Mouse (Mus musculus) heart, embryonic 12.5 days (tissue): ENCODE measurements at regions not wholly inside any gene's neighbourhood (a gene's known extent, or its start where the extent isn't known, plus 50 kb on each side); places are given as distances from the start of the nearest gene placed in this dataset.

Experiments used
- ATAC-seq: fragments of 200-750 bp; cut with Nextera tagmentation; 2 replicates; pipeline ENCODE4 v1.8.0; 2017; ENCODE audit warnings: moderate TSS enrichment, moderate library complexity; ENCODE audit not compliant: insufficient number of reproducible peaks, low FRiP score
- H3K27ac ChIP-seq: fragments of 300-500 bp; sonication (generic); 2 replicates; pipeline ENCODE4 v1.5.1; 2016; ENCODE audit warnings: mild to moderate bottlenecking, moderate library complexity; ENCODE audit not compliant: poor library complexity, severe bottlenecking
- H3K27me3 ChIP-seq: fragments of 300-500 bp; sonication (generic); replicated peaks from 2 replicates; pipeline ENCODE4 v1.6.1; 2016; ENCODE audit warnings: mild to moderate bottlenecking, moderate library complexity
- H3K36me3 ChIP-seq: fragments of 300-500 bp; sonication (generic); 2 replicates; pipeline ENCODE4 v1.6.1; 2016; ENCODE audit warnings: mild to moderate bottlenecking, moderate library complexity
- H3K4me1 ChIP-seq: fragments of 300-500 bp; sonication (generic); replicated peaks from 2 replicates; pipeline ENCODE4 v1.6.1; 2016; ENCODE audit warnings: mild to moderate bottlenecking
- H3K4me2 ChIP-seq: fragments of 300-500 bp; sonication (generic); 2 replicates; pipeline ENCODE4 v1.6.1; 2016; ENCODE audit warnings: mild to moderate bottlenecking, moderate library complexity
- H3K4me3 ChIP-seq: fragments of 300-500 bp; sonication (generic); 2 replicates; pipeline ENCODE4 v1.5.1; 2016; ENCODE audit warnings: mild to moderate bottlenecking
- H3K9ac ChIP-seq: fragments of 300-500 bp; sonication (generic); 2 replicates; pipeline ENCODE4 v1.6.1; 2016; ENCODE audit warnings: mild to moderate bottlenecking, moderate library complexity
- H3K9me3 ChIP-seq: fragments of 300-500 bp; sonication (generic); replicated peaks from 2 replicates; pipeline ENCODE4 v1.6.1; 2016; ENCODE audit warnings: mild to moderate bottlenecking, moderate library complexity
- WGBS: fragments of 180-500 bp; shearing (Covaris S2); methylation state at CpG from one replicate; pipeline ENCODE4 v1.1.7; 2016; 5-methylcytosine and 5-hydroxymethylcytosine counted together

DNA sequence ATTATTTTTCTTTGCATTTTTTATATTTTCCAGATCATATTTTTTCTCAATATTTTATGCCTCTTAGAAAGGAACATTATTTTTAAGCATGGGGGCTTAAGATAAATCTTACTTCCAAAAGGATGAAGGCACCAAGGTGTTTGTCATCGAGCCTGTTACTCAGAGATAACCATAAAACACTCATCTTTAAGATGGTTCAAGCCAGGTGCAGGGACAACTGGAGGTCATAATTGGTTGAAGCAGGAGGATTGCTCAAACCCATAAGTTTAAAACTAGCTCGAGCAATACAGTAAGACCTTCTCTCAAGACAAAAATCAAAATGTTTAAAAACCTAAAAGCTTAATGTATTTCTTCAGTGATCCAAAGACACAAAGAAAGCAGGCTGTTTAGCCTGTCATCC is 92.6 kb upstream of the Rreb1 start:
- 61% methylated on average over 2 of the region's 2 CpGs for WGBS
- H3K27ac ChIP-seq, result no peak overlapping the region
- no peak for ATAC-seq

DNA sequence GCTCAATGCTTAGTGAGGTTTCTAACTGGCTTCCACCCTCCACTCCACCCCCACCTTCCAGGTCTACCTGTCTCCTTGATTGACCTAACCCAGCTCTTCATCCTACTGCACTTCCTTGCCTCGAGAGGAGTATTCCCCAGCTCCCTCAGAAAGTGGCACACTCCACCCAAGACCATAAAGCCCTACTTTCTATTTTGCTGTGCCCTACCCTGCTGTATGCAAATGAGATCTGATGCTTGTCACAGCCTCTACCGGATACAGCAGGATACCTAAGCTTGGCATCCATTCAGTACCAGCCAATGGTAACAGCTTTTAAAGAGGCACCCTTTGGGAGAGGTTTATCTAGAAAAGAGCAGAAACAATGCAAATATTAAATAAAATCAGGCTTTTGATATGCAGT is 92.1 kb upstream of the Rreb1 start:
- 65% methylated on average over 2 of the region's 2 CpGs for WGBS

More for the DNA sequence above, 92.6 kb upstream of the Rreb1 start:
- Histone ChIP-seq H3K4me1 (peaks cover 6% of the 10 kb centered on the region; the same call in 1 of the 2 replicates), H3K36me3 (no peaks in the 10 kb centered on the region), H3K9ac (no peak overlapping the region), H3K4me3 (no peak overlapping the region), H3K9me3 (0 out of 2 replicates have a peak, but pooled peaks cover 3% of the 10 kb centered on the region), H3K27me3 (no peaks in the 10 kb centered on the region), H3K4me2 (no peak overlapping the region)

DNA sequence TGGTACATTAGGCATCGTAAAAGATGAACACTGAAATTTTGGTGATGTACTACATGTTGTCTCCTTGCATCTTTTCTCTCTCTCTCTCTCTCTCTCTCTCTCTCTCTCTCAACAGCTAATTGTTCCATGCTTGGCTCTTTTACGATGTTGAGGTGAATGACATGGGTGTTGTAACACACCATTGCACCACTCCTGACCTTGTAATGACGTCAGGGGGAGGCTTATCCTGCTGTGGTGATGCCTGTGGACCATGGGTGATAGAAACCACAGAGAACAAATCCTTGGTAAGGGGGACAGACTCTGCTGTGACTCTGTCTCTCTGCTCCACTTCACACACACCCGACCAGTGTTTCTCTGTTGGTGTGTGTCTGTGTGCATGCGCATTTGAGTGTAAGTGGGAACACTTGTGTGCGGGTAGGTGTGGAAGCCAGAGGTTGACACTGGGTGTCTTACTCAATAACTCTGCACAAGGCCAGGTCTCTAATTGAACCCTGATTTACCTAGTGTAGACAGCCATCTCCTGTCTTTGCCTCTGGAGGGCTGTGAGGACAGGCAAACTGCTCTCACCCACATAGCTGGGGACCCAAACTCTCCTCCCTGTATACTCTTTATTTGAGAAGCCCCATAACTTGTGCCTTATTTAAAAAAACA is 88.9 kb upstream of the Rreb1 start:
- 90% methylated on average over 6 of the region's 6 CpGs for WGBS
- H3K36me3 ChIP-seq, result no peaks in the 10 kb centered on the region
- H3K27ac ChIP-seq, result no peak overlapping the region
- H3K27me3 ChIP-seq, result peaks cover 4% of the 10 kb centered on the region; the same call in 1 of the 2 replicates
- H3K4me1 ChIP-seq, result no peaks in the 10 kb centered on the region
- H3K4me2 ChIP-seq, result no peak overlapping the region
- H3K4me3 ChIP-seq, result no peak overlapping the region
- H3K9me3 ChIP-seq, result 0 out of 2 replicates have a peak, but pooled peaks cover 3% of the 10 kb centered on the region
- ATAC-seq, result no peak
- no peak overlapping the region for H3K9ac ChIP-seq

More for the DNA sequence above, 92.1 kb upstream of the Rreb1 start:
- Histone ChIP-seq H3K4me2 (no peak overlapping the region), H3K27ac (no peak overlapping the region), H3K9ac (no peak overlapping the region), H3K4me3 (no peak overlapping the region), H3K9me3 (0 out of 2 replicates have a peak, but pooled peaks cover 3% of the 10 kb centered on the region), H3K4me1 (peaks cover 2% of the 10 kb centered on the region; the same call in 1 of the 2 replicates), H3K36me3 (no peaks in the 10 kb centered on the region), H3K27me3 (peaks cover 3% of the 10 kb centered on the region; the same call in 1 of the 2 replicates)
- no peak for ATAC-seq

DNA sequence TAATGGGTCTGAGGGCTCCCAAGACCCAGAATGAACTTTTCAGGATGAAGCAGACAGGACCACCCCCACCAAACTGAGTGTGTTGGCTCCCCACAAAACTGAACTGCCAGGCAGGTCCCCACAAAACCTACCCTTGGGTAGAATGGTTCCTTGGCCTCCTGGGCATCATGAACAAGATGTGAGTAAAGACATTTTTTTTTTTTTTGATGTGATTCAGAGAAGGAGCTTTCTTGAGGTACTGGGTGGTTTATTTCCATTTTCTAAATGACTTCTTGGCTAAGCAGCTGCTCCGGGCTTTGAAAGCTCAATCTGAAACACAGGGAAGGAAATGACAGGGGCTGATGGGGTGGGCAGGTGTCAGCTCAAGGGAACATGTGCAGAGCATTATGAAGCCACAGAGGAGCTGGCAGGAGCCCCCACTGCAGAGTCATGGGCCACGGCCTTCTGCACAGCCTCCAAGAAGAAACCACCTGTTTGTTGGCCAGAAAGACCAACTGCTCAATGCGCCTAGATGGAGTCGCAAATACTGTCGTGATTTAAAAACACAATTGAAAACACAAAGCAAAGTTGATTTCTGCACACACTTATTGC is 86.2 kb upstream of the Rreb1 start:
- H3K9ac ChIP-seq, result no peak overlapping the region
- 0 out of 2 replicates have a peak, but pooled peaks cover 3% of the 10 kb centered on the region for H3K9me3 ChIP-seq
- H3K4me2 ChIP-seq, result no peak overlapping the region
- ATAC-seq, result no peak
- no peaks in the 10 kb centered on the region for H3K36me3 ChIP-seq
- H3K27me3 ChIP-seq, result peaks cover 4% of the 10 kb centered on the region; the same call in 1 of the 2 replicates
- no peak overlapping the region for H3K4me3 ChIP-seq
- WGBS, result 85% methylated on average over 5 of the region's 5 CpGs
- no peaks in the 10 kb centered on the region for H3K4me1 ChIP-seq
- H3K27ac ChIP-seq, result no peak overlapping the region

DNA sequence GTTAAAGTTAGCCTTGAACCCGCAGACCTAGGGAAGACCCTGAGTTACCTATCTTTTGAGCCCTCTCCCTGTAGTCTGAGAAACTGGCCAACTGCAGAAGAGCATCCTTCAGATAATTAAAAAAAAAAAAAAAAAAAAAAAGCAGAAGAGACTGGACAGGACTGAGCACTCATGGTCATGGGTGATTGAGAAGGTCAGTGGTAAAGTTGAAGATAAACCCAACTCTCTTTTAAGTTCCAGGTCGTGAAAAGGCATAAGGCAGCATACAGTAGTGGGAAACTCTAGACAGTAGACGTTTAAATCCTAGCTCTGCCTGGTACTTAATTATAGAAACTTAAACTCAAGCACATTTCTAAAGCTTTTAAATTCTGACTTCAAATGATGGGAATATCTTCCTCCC is 84.6 kb upstream of the Rreb1 start:
- Histone ChIP-seq H3K4me2 (no peak overlapping the region), H3K9me3 (0 out of 2 replicates have a peak, but pooled peaks cover 3% of the 10 kb centered on the region), H3K9ac (no peak overlapping the region), H3K27ac (no peak overlapping the region), H3K4me3 (no peak overlapping the region), H3K36me3 (no peaks in the 10 kb centered on the region), H3K4me1 (no peaks in the 10 kb centered on the region), H3K27me3 (peaks cover 4% of the 10 kb centered on the region; the same call in 1 of the 2 replicates)
- no peak for ATAC-seq
- WGBS, result 73% methylated on average over 3 of the region's 3 CpGs

DNA sequence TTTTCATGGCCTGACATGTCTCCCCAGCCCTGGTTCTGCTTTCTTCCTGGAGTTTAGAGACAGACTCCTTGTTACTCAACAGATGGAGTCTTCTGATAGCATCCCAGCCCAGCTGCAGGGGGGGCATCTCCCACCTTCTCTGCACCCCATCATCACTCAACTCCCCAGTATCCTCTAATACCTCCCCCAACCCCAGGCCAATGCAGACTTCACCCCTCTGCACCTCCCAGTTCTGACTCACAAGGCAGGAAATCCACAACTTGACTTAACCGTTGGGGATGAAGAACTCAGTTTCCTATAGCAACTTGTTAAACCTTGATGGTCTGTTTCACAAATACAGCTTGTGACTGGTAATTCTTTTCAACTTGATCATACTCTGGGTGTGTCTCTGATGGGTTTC is 73.7 kb upstream of the Rreb1 start:
- Histone ChIP-seq H3K36me3 (no peaks in the 10 kb centered on the region), H3K9ac (no peak overlapping the region), H3K27me3 (peaks cover 6% of the 10 kb centered on the region), H3K4me2 (no peak overlapping the region), H3K27ac (no peak overlapping the region), H3K9me3 (no peaks in the 10 kb centered on the region), H3K4me1 (no peaks in the 10 kb centered on the region), H3K4me3 (no peak overlapping the region)
- WGBS, result 45% methylated on average over 1 of the region's 1 CpGs
- ATAC-seq, result no peak

DNA sequence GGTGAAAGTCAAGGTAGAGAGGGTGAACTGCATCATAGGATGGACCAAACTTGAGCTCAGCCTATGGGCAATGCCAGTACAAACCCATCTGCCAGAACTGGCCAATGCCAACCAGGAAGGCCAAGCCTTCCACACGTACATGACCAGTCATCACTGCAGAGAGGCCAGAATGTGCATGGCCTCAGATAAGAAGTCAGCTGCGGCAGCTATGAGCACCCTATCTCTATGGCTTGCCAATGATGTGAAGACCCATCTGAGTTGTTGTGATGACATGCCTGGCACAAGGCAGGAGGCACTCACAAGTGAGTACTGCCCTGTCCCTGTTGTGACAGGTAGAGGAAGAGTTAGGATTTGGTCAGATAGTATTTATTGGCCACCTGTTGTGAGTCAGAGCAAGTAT is 72.7 kb upstream of the Rreb1 start:
- Histone ChIP-seq H3K27ac (no peak overlapping the region), H3K4me3 (no peak overlapping the region), H3K36me3 (no peaks in the 10 kb centered on the region), H3K4me2 (no peak overlapping the region), H3K9ac (no peak overlapping the region), H3K9me3 (no peaks in the 10 kb centered on the region), H3K4me1 (peaks cover 8% of the 10 kb centered on the region; the same call in 1 of the 2 replicates), H3K27me3 (peaks cover 6% of the 10 kb centered on the region)
- ATAC-seq, result no peak
- 34% methylated on average over 2 of the region's 2 CpGs for WGBS

DNA sequence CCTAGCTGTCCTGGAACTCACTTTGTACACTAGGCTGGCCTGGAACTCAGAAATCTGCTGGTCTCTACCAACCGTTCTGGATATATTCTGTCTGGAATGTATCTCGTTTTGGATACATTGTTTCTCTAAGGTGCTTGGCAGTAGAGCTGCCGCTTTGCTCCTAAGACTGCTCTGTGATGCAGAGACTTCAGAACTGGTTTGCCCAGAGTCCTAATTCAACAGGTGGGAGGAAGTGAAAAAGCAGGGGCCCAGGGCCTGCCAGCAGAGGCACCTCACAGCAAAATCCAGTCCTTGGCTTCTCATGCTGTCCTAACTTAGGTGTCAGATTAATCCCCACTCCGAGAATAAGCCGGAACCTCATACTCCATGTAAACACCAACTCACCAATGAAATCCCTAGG is 67.3 kb upstream of the Rreb1 start:
- no peak overlapping the region for H3K9ac ChIP-seq
- no peak overlapping the region for H3K4me3 ChIP-seq
- WGBS, result 79% methylated on average over 5 of the region's 5 CpGs
- H3K36me3 ChIP-seq, result no peaks in the 10 kb centered on the region
- ATAC-seq, result no peak
- H3K27me3 ChIP-seq, result no peaks in the 10 kb centered on the region
- H3K27ac ChIP-seq, result no peak overlapping the region
- H3K4me2 ChIP-seq, result no peak overlapping the region
- H3K9me3 ChIP-seq, result no peaks in the 10 kb centered on the region
- H3K4me1 ChIP-seq, result peaks cover 16% of the 10 kb centered on the region; the same call in 1 of the 2 replicates

DNA sequence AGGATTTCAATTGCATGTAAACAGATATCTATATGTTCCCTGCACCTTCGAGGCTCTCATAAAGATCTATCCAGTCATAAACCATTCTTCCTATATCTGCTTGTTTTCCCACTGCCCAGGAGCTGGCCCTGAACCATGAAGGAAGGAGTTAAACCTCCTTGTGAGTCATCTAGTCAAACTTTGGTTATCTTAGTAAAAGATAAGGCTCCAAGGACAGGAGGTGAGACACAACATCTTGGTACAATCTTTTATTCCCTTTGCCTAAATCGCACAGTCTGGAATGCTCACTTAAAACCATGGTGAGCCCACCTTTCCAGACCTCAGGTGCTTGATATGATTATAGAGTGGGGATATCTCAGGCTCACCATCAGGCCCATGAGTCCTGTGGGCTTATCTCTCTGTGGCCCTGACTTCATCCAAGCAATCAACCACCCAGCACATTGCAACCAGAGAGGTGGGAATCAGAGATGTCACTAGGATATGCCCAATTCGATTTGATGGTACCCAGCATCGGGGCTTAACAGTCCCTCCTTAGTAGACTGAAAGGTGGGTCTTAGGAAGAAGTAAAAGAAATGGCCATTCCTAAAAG is 65.2 kb upstream of the Rreb1 start:
- H3K27ac ChIP-seq, result no peak overlapping the region
- no peaks in the 10 kb centered on the region for H3K36me3 ChIP-seq
- H3K9me3 ChIP-seq, result no peaks in the 10 kb centered on the region
- H3K27me3 ChIP-seq, result no peaks in the 10 kb centered on the region
- H3K4me3 ChIP-seq, result no peak overlapping the region
- WGBS, result 63% methylated on average over 4 of the region's 4 CpGs
- H3K4me1 ChIP-seq, result peaks cover 16% of the 10 kb centered on the region; the same call in 1 of the 2 replicates
- no peak overlapping the region for H3K4me2 ChIP-seq
- ATAC-seq, result no peak
- no peak overlapping the region for H3K9ac ChIP-seq

DNA sequence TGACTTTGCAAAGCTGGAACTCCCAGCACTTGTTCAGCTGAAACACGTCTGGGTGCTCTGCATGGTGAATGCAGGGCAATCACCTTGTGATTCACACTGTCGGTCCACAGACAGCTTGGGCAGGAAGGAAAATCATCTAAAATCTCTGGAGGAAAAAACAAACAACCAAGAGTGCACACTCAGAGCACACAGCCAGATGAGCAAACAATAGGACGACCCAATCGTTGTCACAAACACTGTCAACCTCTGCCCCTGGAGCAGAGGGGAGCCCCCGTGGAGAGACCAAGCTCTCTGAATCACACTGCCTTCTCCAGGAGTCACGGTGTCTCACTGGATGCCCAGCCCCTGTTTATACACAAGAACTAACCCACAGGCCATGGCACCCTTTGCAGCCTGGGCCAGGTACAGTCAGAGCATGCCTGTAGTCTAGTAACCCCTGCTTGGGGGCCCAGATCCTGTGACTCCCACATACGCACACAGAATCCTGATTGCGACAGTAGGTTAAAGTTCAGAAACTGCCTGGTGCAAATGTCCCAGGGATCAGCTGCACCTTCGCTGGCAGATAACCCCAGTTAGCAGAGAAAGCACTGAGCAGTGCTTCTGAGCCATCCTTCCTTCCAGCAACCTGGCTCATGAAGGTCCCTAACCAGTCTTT is 63.0 kb upstream of the Rreb1 start:
- Histone ChIP-seq H3K9me3 (no peaks in the 10 kb centered on the region), H3K4me2 (no peak overlapping the region), H3K36me3 (no peaks in the 10 kb centered on the region), H3K4me1 (peaks cover 10% of the 10 kb centered on the region; the same call in 1 of the 2 replicates), H3K9ac (peak overlapping the region; percentile 34; the same call in 1 of the 2 replicates), H3K4me3 (no peak overlapping the region), H3K27me3 (no peaks in the 10 kb centered on the region), H3K27ac (no peak overlapping the region)
- WGBS, result 50% methylated on average over 9 of the region's 9 CpGs
- ATAC-seq, result no peak
